Mouse (Mus musculus): ENCODE results near the gene Fam221b.
A peak's percentile ranks its signal among the peaks of the same experiment; 100 is the strongest.

The Fam221b gene

GRCm38 (mm10) chr4:43656339-43657109, 12.4 kb downstream of the Fam221b start, which contains the start of gene Hint2:
Gene Hint2, minus strand, starts transcription at chr4:43656466.
- peak; percentile 100 for DNase-seq

- DNase-seq = no peak
Measured at GRCm38 (mm10) chr4:43655656-43656338, 13.1 kb downstream of the Fam221b start.

GRCm38 (mm10) chr4:43653161-43654015, 15.6 kb downstream of the Fam221b start, which contains the start of gene Spag8:
Gene Spag8, minus strand, starts transcription at chr4:43653594.
- DNase-seq = peak; percentile 22

GRCm38 (mm10) chr4:43652726-43653125, 16.2 kb downstream of the Fam221b start:
- peak; percentile 20 for DNase-seq

GRCm38 (mm10) chr4:43649783-43650182, 19.2 kb downstream of the Fam221b start:
- peak; percentile 26 for DNase-seq

GRCm38 (mm10) chr4:43640491-43640890, 28.5 kb downstream of the Fam221b start:
- no peak for DNase-seq

GRCm38 (mm10) chr4:43640076-43640475, 28.9 kb downstream of the Fam221b start:
- DNase-seq = no peak

- DNase-seq = peak; percentile 6
Measured at GRCm38 (mm10) chr4:43636751-43637150, 32.2 kb downstream of the Fam221b start.

- DNase-seq = peak; percentile 3
Measured at GRCm38 (mm10) chr4:43634621-43635374, 34.1 kb downstream of the Fam221b start.

GRCm38 (mm10) chr4:43633736-43634135, 35.2 kb downstream of the Fam221b start:
- no peak for DNase-seq

- DNase-seq = peak; percentile 27
Measured at GRCm38 (mm10) chr4:43633296-43633695, 35.6 kb downstream of the Fam221b start.

- peak; percentile 70 for DNase-seq
Measured at GRCm38 (mm10) chr4:43631956-43632920, 36.7 kb downstream of the Fam221b start.

- DNase-seq = peak; percentile 52
Measured at GRCm38 (mm10) chr4:43631046-43631955, 37.6 kb downstream of the Fam221b start, which contains the start of gene Npr2. Gene Npr2, plus strand, starts transcription at chr4:43631935.

- DNase-seq = no peak
Measured at GRCm38 (mm10) chr4:43630671-43631045, 38.3 kb downstream of the Fam221b start.

- peak; percentile 96 for DNase-seq
Measured at GRCm38 (mm10) chr4:43630030-43630581, 38.8 kb downstream of the Fam221b start.

- peak; percentile 76 for DNase-seq
Measured at GRCm38 (mm10) chr4:43629106-43629817, 39.7 kb downstream of the Fam221b start.

GRCm38 (mm10) chr4:43620146-43620778, 48.7 kb downstream of the Fam221b start:
- no peak for DNase-seq

- DNase-seq = no peak
Measured at GRCm38 (mm10) chr4:43613060-43613730, 55.8 kb downstream of the Fam221b start.
